17 mouse cellular contexts compared by ENCODE assay signal in genomic region chr9:114647506-114648432, GRCm38 (mm10). TPM values are rescaled to one million over a fixed set of nuclear protein-coding genes. Genes with fewer than 3 reads are reported as not detected.
A peak's percentile ranks its signal among the peaks of the same experiment; 100 is the strongest.
DNase-seq lines count a peak whose midpoint lies in the region; ATAC-seq and TF ChIP-seq lines count a peak whose summit lies in the region.
"Had no signal": no experiment of that assay in that cellular context is flagged by ENCODE, and none has a peak within 500 bp of the region (broad histone marks: within the 10 kb centered on the region; RNA-seq: fewer than 3 reads in every experiment).

No protein-coding gene starts in this region.

- H3K4me2 ChIP-seq in kidney, postnatal 0 days (ENCODE audit: low read length), result no peak overlapping the region
- H3K4me2 ChIP-seq in kidney, embryonic 14.5 days (replicated peaks; ENCODE audit: low read depth, low read length), result no peak overlapping the region
- H3K4me2 ChIP-seq in lung, postnatal 0 days (replicated peaks; ENCODE audit: low read depth, low read length), result no peak overlapping the region
- no peak overlapping the region for H3K4me2 ChIP-seq in intestine, postnatal 0 days (replicated peaks; ENCODE audit: low read depth)
- H3K4me2 ChIP-seq: forebrain, embryonic 15.5 days; lung, embryonic 15.5 days; neural tube, embryonic 12.5 days had no signal

- no peaks in the 10 kb centered on the region for H3K4me1 ChIP-seq in kidney, postnatal 0 days (replicated peaks; ENCODE audit: insufficient read depth, low read length)
- no peaks in the 10 kb centered on the region for H3K4me1 ChIP-seq in kidney, embryonic 14.5 days (ENCODE audit: control insufficient read depth, insufficient read depth, low read length)
- H3K4me1 ChIP-seq in lung, postnatal 0 days (ENCODE audit: insufficient read depth, low read depth, low read length), result no peaks in the 10 kb centered on the region
- peaks cover 0 to 7% of the 10 kb centered on the region in 2 experiments; a peak in 1 of 4 replicates for H3K4me1 ChIP-seq in MEL (ENCODE audit: control insufficient read depth in 1 of 2, insufficient read depth in 2 of 2, low read length in 2 of 2)
- no peaks in the 10 kb centered on the region for H3K4me1 ChIP-seq in intestine, postnatal 0 days (replicated peaks; ENCODE audit: control insufficient read depth, insufficient read depth, low read length)
- H3K4me1 ChIP-seq in embryonic facial prominence, embryonic 10.5 days, result no peaks in the 10 kb centered on the region
- H3K4me1 ChIP-seq: forebrain, embryonic 15.5 days; lung, embryonic 15.5 days; neural tube, embryonic 12.5 days had no signal

- 81% methylated on average over 28 of the region's 28 CpGs for WGBS in kidney, postnatal 0 days
- WGBS in kidney, embryonic 14.5 days, result 81% methylated on average over 28 of the region's 28 CpGs
- 79% methylated on average over 28 of the region's 28 CpGs for WGBS in lung, postnatal 0 days
- WGBS in intestine, postnatal 0 days, result 81% methylated on average over 28 of the region's 28 CpGs
- 81% methylated on average over 28 of the region's 28 CpGs for WGBS in embryonic facial prominence, embryonic 10.5 days

- no peak for ATAC-seq in kidney, postnatal 0 days (replicated peaks; ENCODE audit: low FRiP score, low read depth)
- ATAC-seq in kidney, embryonic 14.5 days (ENCODE audit: low FRiP score, low TSS enrichment), result no peak
- ATAC-seq in lung, postnatal 0 days, result no peak
- ATAC-seq in intestine, postnatal 0 days, result no peak

- no peak for TF ChIP-seq EP300 in lung, postnatal 0 days (IDR thresholded peaks at IDR 0.05)
- TF ChIP-seq EP300 in MEL (IDR thresholded peaks at IDR 0.05; ENCODE audit: low read depth in 1 of 2, low read length in 2 of 2), result no peak

- no peaks in the 10 kb centered on the region for H3K27me3 ChIP-seq in kidney, postnatal 0 days (ENCODE audit: insufficient read depth, low read length)
- no peaks in the 10 kb centered on the region for H3K27me3 ChIP-seq in kidney, embryonic 14.5 days (ENCODE audit: control insufficient read depth, insufficient read depth, low read length)
- H3K27me3 ChIP-seq in lung, postnatal 0 days (replicated peaks; ENCODE audit: insufficient read depth, low read length), result no peaks in the 10 kb centered on the region
- 0 out of 4 replicates have a peak, but pooled peaks cover 0 to 1% of the 10 kb centered on the region in 2 experiments for H3K27me3 ChIP-seq in MEL (ENCODE audit: control insufficient read depth in 1 of 2, insufficient read depth in 2 of 2, low read length in 2 of 2)
- H3K27me3 ChIP-seq in intestine, postnatal 0 days (replicated peaks; ENCODE audit: control insufficient read depth, insufficient read depth, low read length), result no peaks in the 10 kb centered on the region
- H3K27me3 ChIP-seq in embryonic facial prominence, embryonic 10.5 days (replicated peaks; ENCODE audit: low read depth, poor library complexity, severe bottlenecking), result peaks cover 14% of the 10 kb centered on the region

- DNase-seq in kidney, postnatal 0 days (ENCODE audit: low spot score), result no peak
- DNase-seq in lung, postnatal 0 days (ENCODE audit: low spot score), result no peak
- DNase-seq in lung, postnatal 14 days, result no peak
- peak; percentile 88 for DNase-seq in MEL (ENCODE audit: low read depth, low spot score)
- DNase-seq in embryonic facial prominence, embryonic 10.5 days (ENCODE audit: low spot score), result no peak
- DNase-seq in left cerebral cortex, adult 9 months (ENCODE audit: low spot score in 2 of 2), result no peak
- DNase-seq: adrenal gland, postnatal 36 days; cerebellum, adult 11-12 months; layer of hippocampus, adult 9-11 months; right cerebral cortex, adult 18-20 months; thymus, adult 18-20 months; thymus, postnatal 4 days had no signal

- no peak overlapping the region for H3K27ac ChIP-seq in kidney, postnatal 0 days
- H3K27ac ChIP-seq in kidney, embryonic 14.5 days (ENCODE audit: low read depth, low read length), result no peak overlapping the region
- no peak overlapping the region for H3K27ac ChIP-seq in lung, postnatal 0 days (ENCODE audit: low read length)
- peak overlapping the region; percentile 81 for H3K27ac ChIP-seq in MEL (ENCODE audit: control insufficient read depth, low read depth, low read length)
- H3K27ac ChIP-seq in intestine, postnatal 0 days (ENCODE audit: low read depth, low read length), result no peak overlapping the region
- no peak overlapping the region for H3K27ac ChIP-seq in embryonic facial prominence, embryonic 10.5 days (replicated peaks)
- H3K27ac ChIP-seq: forebrain, embryonic 15.5 days; lung, embryonic 15.5 days; neural tube, embryonic 12.5 days had no signal

- H3K4me3 ChIP-seq in kidney, postnatal 0 days (replicated peaks; ENCODE audit: low read depth, low read length), result no peak overlapping the region
- H3K4me3 ChIP-seq in kidney, embryonic 14.5 days (ENCODE audit: low read length), result no peak overlapping the region
- no peak overlapping the region for H3K4me3 ChIP-seq in lung, postnatal 0 days (ENCODE audit: low read depth, low read length)
- H3K4me3 ChIP-seq in MEL (ENCODE audit: control insufficient read depth in 1 of 2, insufficient read depth in 1 of 2, low read depth in 2 of 2, low read length in 2 of 2), result peak overlapping the region; percentile 73 to 74
- H3K4me3 ChIP-seq in intestine, postnatal 0 days (ENCODE audit: low read depth, low read length), result no peak overlapping the region
- no peak overlapping the region for H3K4me3 ChIP-seq in embryonic facial prominence, embryonic 10.5 days
- H3K4me3 ChIP-seq: forebrain, embryonic 15.5 days; lung, embryonic 15.5 days; neural tube, embryonic 12.5 days had no signal

- TF ChIP-seq POLR2A in MEL (IDR thresholded peaks at IDR 0.05; ENCODE audit: control insufficient read depth in 1 of 2, insufficient read depth in 1 of 2, low read depth in 1 of 2, low read length in 2 of 2, poor library complexity in 1 of 2), result peak in 1 of 2 experiments; percentile 62; a peak in 2 of 4 replicates

- H3K9ac ChIP-seq in kidney, postnatal 0 days (ENCODE audit: low read depth, low read length), result no peak overlapping the region
- no peak overlapping the region for H3K9ac ChIP-seq in kidney, embryonic 14.5 days (ENCODE audit: low read depth, low read length)
- no peak overlapping the region for H3K9ac ChIP-seq in lung, postnatal 0 days (replicated peaks; ENCODE audit: low read depth)
- peak overlapping the region; percentile 78 for H3K9ac ChIP-seq in MEL (ENCODE audit: control insufficient read depth, low read depth, low read length, poor library complexity, severe bottlenecking)
- H3K9ac ChIP-seq in intestine, postnatal 0 days (ENCODE audit: low read depth, low read length), result no peak overlapping the region
- H3K9ac ChIP-seq: forebrain, embryonic 15.5 days; lung, embryonic 15.5 days; neural tube, embryonic 12.5 days had no signal

- H3K36me3 ChIP-seq in kidney, postnatal 0 days (ENCODE audit: insufficient read depth, low read length), result no peaks in the 10 kb centered on the region
- H3K36me3 ChIP-seq in kidney, embryonic 14.5 days (ENCODE audit: control insufficient read depth, insufficient read depth, low read length), result no peaks in the 10 kb centered on the region
- H3K36me3 ChIP-seq in lung, postnatal 0 days (ENCODE audit: insufficient read depth, low read length), result no peaks in the 10 kb centered on the region
- peaks cover 0 to 4% of the 10 kb centered on the region in 2 experiments; a peak in 2 of 4 replicates for H3K36me3 ChIP-seq in MEL (ENCODE audit: control insufficient read depth in 1 of 2, insufficient read depth in 2 of 2, low read length in 2 of 2)
- H3K36me3 ChIP-seq in intestine, postnatal 0 days (ENCODE audit: control insufficient read depth, insufficient read depth), result no peaks in the 10 kb centered on the region
- H3K36me3 ChIP-seq in embryonic facial prominence, embryonic 10.5 days (replicated peaks), result no peaks in the 10 kb centered on the region
- H3K36me3 ChIP-seq: forebrain, embryonic 15.5 days; lung, embryonic 15.5 days; neural tube, embryonic 12.5 days had no signal

- peak; percentile 24; the same call in 1 of the 2 replicates for TF ChIP-seq CTCF in kidney, postnatal 0 days (IDR thresholded peaks at IDR 0.05; ENCODE audit: low read depth)
- TF ChIP-seq CTCF in lung, postnatal 0 days (IDR thresholded peaks at IDR 0.05), result peak; percentile 16; the same call in 1 of the 2 replicates
- TF ChIP-seq CTCF in MEL (IDR thresholded peaks at IDR 0.05 in 2 of 3, conservative IDR thresholded peaks at IDR 0.05 in 1 of 3; ENCODE audit: control insufficient read depth in 1 of 3, insufficient read depth in 1 of 3, low read depth in 2 of 3, low read length in 3 of 3, poor library complexity in 1 of 3, severe bottlenecking in 1 of 3), result peak; percentile 19 to 39 (median 25); a peak in 4 of 6 replicates
- peak; percentile 33; the same call in 1 of the 2 replicates for TF ChIP-seq CTCF in intestine, postnatal 0 days (IDR thresholded peaks at IDR 0.05; ENCODE audit: low read depth)

- no peaks in the 10 kb centered on the region for H3K9me3 ChIP-seq in kidney, postnatal 0 days (replicated peaks; ENCODE audit: low read length)
- no peaks in the 10 kb centered on the region for H3K9me3 ChIP-seq in kidney, embryonic 14.5 days (ENCODE audit: control insufficient read depth, low read length)
- no peaks in the 10 kb centered on the region for H3K9me3 ChIP-seq in lung, postnatal 0 days (ENCODE audit: low read length)
- no peaks in the 10 kb centered on the region for H3K9me3 ChIP-seq in MEL (replicated peaks; ENCODE audit: insufficient read depth, low read length)
- no peaks in the 10 kb centered on the region for H3K9me3 ChIP-seq in intestine, postnatal 0 days (ENCODE audit: control insufficient read depth)
- no peaks in the 10 kb centered on the region for H3K9me3 ChIP-seq in embryonic facial prominence, embryonic 10.5 days
- H3K9me3 ChIP-seq: forebrain, embryonic 15.5 days; lung, embryonic 15.5 days; neural tube, embryonic 12.5 days had no signal

- peaks cover 3% of the 10 kb centered on the region; the same call in 1 of the 2 replicates for H3K79me2 ChIP-seq in MEL (ENCODE audit: control insufficient read depth, insufficient read depth, low read length, poor library complexity)

- TF ChIP-seq RAD21 in MEL (IDR thresholded peaks at IDR 0.05; ENCODE audit: low read depth, low read length), result peak; percentile 22

RNA-seq across cellular contexts. Expression of gene Cnot10, which starts 7.8 kb away (rescaled TPM):
- 45.7 and 50.4 TPM in 2 replicates for polyA plus RNA-seq in kidney, postnatal 0 days (2015; fragmentation: Nextera tagmentation; extraction: Ambion mirVana)
- 41.8 and 74.7 TPM in 2 replicates for polyA plus RNA-seq in kidney, embryonic 14.5 days (2014; fragmentation: Nextera tagmentation; extraction: Ambion mirVana)
- polyA plus RNA-seq in lung, postnatal 0 days (2015; fragmentation: Nextera tagmentation; extraction: Ambion mirVana), result 30.8 and 34.1 TPM in 2 replicates
- 42.4 and 43.3 TPM in 2 replicates for total RNA-seq in MEL (2012; rRNA removed)
- 100 to 1,000 TPM in 1 of 2 experiments, 10 to 100 TPM in 1; 46.9 to 143 TPM for polyA plus RNA-seq in MEL (2012; ENCODE audit: insufficient read depth in 1 of 2, insufficient read length in 2 of 2, low read depth in 1 of 2, low replicate concordance in 2 of 2, missing spikeins in 1 of 2)
- 22.5 and 25.0 TPM in 2 replicates for polyA plus RNA-seq in intestine, postnatal 0 days (2015; fragmentation: Nextera tagmentation; extraction: Ambion mirVana)
- 73.2 and 74.3 TPM in 2 replicates for polyA plus RNA-seq in embryonic facial prominence, embryonic 10.5 days (2016; fragmentation: Nextera tagmentation; extraction: Ambion mirVana)

RNA-seq across cellular contexts. Expression of gene Dync1li1, which starts 40.8 kb away (rescaled TPM):
- 43.8 and 45.4 TPM in 2 replicates for polyA plus RNA-seq in kidney, postnatal 0 days (2015; fragmentation: Nextera tagmentation; extraction: Ambion mirVana)
- 37.7 and 55.9 TPM in 2 replicates for polyA plus RNA-seq in kidney, embryonic 14.5 days (2014; fragmentation: Nextera tagmentation; extraction: Ambion mirVana)
- polyA plus RNA-seq in lung, postnatal 0 days (2015; fragmentation: Nextera tagmentation; extraction: Ambion mirVana), result 44.5 and 48.1 TPM in 2 replicates
- total RNA-seq in MEL (2012; rRNA removed), result 35.2 TPM in 2 replicates
- 10 to 100 TPM in 1 of 2 experiments, not detected in 1; 40.0 TPM for polyA plus RNA-seq in MEL (2012; ENCODE audit: insufficient read depth in 1 of 2, insufficient read length in 2 of 2, low read depth in 1 of 2, low replicate concordance in 2 of 2, missing spikeins in 1 of 2)
- polyA plus RNA-seq in intestine, postnatal 0 days (2015; fragmentation: Nextera tagmentation; extraction: Ambion mirVana), result 39.3 and 40.0 TPM in 2 replicates
- polyA plus RNA-seq in embryonic facial prominence, embryonic 10.5 days (2016; fragmentation: Nextera tagmentation; extraction: Ambion mirVana), result 84.4 and 89.6 TPM in 2 replicates

Comparison
In these comparisons a context has a peak if more than half of its experiments do, and no peak if none do; other contexts are left out.
1. H3K4me3 ChIP-seq: peak in MEL (2 of 2); none in kidney, postnatal 0 days (single experiment), kidney, embryonic 14.5 days (single experiment), lung, postnatal 0 days (single experiment), intestine, postnatal 0 days (single experiment) and embryonic facial prominence, embryonic 10.5 days (single experiment).
2. Peak in every context shown above with its lines, with median percentiles within 50 percentile points of each other: CTCF ChIP-seq.